Mouse (Mus musculus): Measurements from ENCODE around the gene Dzip1.

The Dzip1 gene

GRCm38 (mm10) chr14:118924673-118925615, at the start of gene Dzip1:
TSS of gene Dzip1 (minus strand) at chr14:118925460.
- peak; percentile 70 for DNase-seq

GRCm38 (mm10) chr14:118972268-118972667, 47.0 kb upstream of the Dzip1 start:
- DNase-seq, result no peak

GRCm38 (mm10) chr14:118967646-118968045, 42.4 kb upstream of the Dzip1 start:
- no peak for DNase-seq

GRCm38 (mm10) chr14:118965356-118966000, 40.2 kb upstream of the Dzip1 start:
- DNase-seq, result no peak

GRCm38 (mm10) chr14:118958010-118958409, 32.8 kb upstream of the Dzip1 start:
- DNase-seq, result no peak

- DNase-seq, result no peak
Measured at GRCm38 (mm10) chr14:118951912-118952583, 26.8 kb upstream of the Dzip1 start.

GRCm38 (mm10) chr14:118948841-118949240, 23.6 kb upstream of the Dzip1 start:
- no peak for DNase-seq

- DNase-seq, result no peak
Measured at GRCm38 (mm10) chr14:118944702-118945101, 19.4 kb upstream of the Dzip1 start.

- no peak for DNase-seq
Measured at GRCm38 (mm10) chr14:118942076-118942475, 16.8 kb upstream of the Dzip1 start.

GRCm38 (mm10) chr14:118940796-118941495, 15.7 kb upstream of the Dzip1 start:
- DNase-seq, result peak; percentile 30

GRCm38 (mm10) chr14:118938551-118938950, 13.3 kb upstream of the Dzip1 start:
- peak; percentile 32 for DNase-seq

- peak; percentile 100 for DNase-seq
Measured at GRCm38 (mm10) chr14:118937533-118938492, 12.6 kb upstream of the Dzip1 start, which contains the start of gene Dnajc3. TSS of gene Dnajc3 (plus strand) at chr14:118937976.

GRCm38 (mm10) chr14:118936952-118937351, 11.7 kb upstream of the Dzip1 start:
- no peak for DNase-seq

- no peak for DNase-seq
Measured at GRCm38 (mm10) chr14:118936236-118936635, 11.0 kb upstream of the Dzip1 start.

- DNase-seq, result no peak
Measured at GRCm38 (mm10) chr14:118934686-118935085, 9.4 kb upstream of the Dzip1 start.

GRCm38 (mm10) chr14:118932956-118933355, 7.7 kb upstream of the Dzip1 start:
- DNase-seq, result no peak

GRCm38 (mm10) chr14:118931181-118931580, 5.9 kb upstream of the Dzip1 start:
- DNase-seq, result no peak

GRCm38 (mm10) chr14:118930777-118931176, 5.5 kb upstream of the Dzip1 start:
- no peak for DNase-seq

- DNase-seq, result no peak
Measured at GRCm38 (mm10) chr14:118929779-118930178, 4.5 kb upstream of the Dzip1 start.

- no peak for DNase-seq
Measured at GRCm38 (mm10) chr14:118928565-118928964, 3.3 kb upstream of the Dzip1 start.

GRCm38 (mm10) chr14:118922667-118923184, 2.5 kb downstream of the Dzip1 start:
- DNase-seq, result no peak

Measured in kidney, adult 9 months (tissue).